Mouse (Mus musculus) frontal cortex, postnatal 36 days (tissue): ENCODE data around the gene Galm.
"Not testable (repeated sequence)": the region's sequence is repeated elsewhere in the genome, so short reads cannot be mapped to it uniquely, and the experiment has no call there.

ENCODE experiments used
- DNase-seq, 2 experiments: peaks; one replicate each; pipeline ENCODE4 v3.0.0; 2022; ENCODE audit warnings: low spot score in 2 of 2

Gene Galm

DNA sequence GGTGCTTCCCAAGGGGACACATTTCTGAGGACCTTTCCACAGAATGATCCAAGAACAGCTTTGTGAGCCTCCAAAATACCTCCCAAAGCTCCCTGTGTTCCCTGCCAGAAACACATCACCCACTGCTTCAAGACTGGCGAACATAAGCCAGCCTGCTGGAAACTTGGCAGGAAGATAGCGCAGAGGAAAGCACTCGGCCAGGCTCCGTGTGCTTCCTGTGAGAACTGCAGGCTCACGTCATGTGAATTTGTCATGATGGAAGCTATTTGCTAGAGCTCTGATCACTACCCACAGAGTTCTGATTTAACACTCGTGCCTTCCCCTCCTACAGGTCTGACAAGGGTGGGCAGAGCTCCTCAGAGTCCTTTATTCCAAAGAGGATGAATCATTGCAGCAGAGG is 38.5 kb downstream of the Galm start:
- peak; percentile 73 to 89 for DNase-seq

- DNase-seq, result peak; percentile 22 to 50
Measured at GRCm38 (mm10) chr17:80166346-80166745, 39.1 kb downstream of the Galm start.

DNA sequence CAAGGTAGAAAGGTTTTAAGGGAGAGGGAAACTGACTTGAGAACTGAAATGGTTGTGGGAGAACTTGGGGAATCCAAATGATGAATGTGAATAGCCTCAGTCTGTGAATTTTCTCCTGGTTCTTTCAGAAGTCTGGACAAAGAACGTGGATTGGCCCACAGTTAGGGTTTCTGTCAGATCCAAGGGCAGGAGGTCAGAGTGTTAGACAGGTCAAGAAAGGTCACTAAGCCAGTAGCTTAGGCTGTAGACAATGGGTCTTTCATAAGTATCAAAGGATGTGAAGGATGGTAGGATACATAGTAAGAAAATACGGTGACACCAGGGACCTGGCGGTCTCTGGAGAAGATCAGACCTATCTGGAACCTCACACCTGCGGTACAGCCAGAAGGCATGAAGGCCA is 40.2 kb downstream of the Galm start:
- no peak for DNase-seq

GRCm38 (mm10) chr17:80167851-80168251 is 40.6 kb downstream of the Galm start:
- peak; percentile 38 to 58 for DNase-seq

DNA sequence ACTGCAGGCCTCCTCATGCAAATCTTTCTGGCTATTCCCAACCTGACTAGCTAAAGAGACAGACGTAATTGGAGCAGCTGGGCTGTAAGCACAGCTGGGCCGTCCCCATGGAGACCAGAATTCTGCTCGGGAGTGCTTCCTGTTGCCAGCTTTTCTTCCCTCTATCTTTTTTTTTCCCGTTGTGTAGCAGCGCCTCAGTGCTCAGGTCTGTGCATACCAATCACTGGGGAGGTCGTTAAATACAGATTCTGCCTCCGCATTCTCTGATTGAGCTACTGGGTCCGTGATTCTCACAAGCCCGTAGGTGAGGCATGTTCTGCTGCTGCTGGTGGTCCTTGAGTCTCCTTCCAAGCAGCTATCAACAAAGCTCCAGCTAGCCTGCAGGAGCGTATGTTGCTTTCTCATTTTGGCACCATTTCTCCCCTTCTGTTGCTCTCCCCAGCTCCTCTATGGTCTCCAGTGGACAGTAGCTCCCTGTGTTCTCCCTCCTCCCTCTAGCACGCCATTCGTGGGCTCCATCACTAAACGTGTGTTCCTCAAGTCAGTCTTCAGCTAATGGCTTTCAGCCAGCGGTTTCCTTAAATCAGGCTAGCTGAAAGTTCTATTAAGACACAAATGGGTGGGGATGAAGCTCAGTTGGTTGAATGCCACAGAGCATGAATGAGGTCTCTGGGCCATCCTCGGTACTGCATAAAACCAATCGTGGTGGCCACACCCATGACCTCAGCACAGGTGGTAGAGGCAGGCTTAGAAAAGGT is 41.3 kb downstream of the Galm start:
- peak; percentile 71 to 80 for DNase-seq

DNA sequence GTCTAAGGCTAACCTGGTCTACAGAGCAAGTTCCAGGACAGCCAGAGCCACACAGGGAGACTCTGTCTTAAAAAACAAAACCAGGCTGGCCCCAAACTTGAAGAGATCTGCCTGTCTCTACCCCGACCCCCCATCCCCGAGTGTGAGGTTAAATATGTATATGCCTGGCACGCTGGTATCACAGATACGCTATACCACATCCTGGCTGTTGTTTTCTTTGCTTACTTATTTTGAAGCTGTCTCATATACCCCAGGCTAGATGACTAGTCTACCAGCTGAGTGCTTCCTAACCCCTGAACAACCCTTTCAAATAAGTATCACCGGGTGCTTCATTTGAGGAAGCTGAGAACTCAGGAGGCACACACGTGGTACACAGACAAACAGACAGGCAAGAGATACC is 42.5 kb downstream of the Galm start:
- no peak for DNase-seq

GRCm38 (mm10) chr17:80170951-80171350 is 43.7 kb downstream of the Galm start:
- no peak for DNase-seq

DNA sequence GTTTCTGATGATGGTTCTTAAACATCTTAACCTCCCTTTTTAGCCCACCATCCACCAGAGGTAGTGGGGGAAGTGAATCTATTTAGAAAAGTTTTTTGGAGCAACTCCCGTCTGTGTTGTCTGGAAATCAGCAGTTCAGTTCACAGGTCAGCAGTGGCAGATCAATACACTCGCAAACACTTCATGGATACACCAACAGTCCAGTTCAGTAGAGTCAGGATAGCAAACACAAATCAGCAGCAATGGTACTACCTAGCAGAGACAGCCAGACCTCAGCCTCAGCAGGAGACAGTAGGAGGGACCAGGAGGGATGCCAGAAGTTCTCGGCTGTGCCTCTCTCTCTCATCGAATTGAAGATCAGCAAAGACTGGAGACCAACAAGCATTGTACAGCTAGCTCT is 44.7 kb downstream of the Galm start:
- no peak for DNase-seq

- DNase-seq, result no peak
Measured at GRCm38 (mm10) chr17:80172761-80173160, 45.5 kb downstream of the Galm start.

DNA sequence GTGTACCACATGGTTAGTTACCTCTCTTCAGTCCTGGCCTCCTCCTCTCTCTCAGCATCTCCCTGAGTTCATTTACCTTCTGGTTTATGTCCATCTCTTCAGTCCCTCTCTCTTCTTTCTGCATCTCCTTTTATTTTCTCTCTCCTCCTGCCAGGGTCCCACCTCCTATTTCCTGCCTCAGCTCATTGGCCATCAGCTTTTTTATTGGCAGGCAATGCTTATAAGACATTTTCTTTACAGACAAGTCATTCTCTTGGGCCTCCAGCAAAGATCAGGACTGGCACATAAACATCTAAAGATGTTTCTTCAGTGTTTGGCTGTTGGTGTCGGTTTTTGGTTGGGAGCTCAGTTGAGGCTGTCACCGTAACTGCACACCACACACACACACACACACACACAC is 46.4 kb downstream of the Galm start:
- no peak for DNase-seq

- DNase-seq, result no peak
Measured at GRCm38 (mm10) chr17:80174146-80174545, 46.9 kb downstream of the Galm start.

GRCm38 (mm10) chr17:80174699-80175385 is 47.6 kb downstream of the Galm start:
- DNase-seq, result no peak

DNA sequence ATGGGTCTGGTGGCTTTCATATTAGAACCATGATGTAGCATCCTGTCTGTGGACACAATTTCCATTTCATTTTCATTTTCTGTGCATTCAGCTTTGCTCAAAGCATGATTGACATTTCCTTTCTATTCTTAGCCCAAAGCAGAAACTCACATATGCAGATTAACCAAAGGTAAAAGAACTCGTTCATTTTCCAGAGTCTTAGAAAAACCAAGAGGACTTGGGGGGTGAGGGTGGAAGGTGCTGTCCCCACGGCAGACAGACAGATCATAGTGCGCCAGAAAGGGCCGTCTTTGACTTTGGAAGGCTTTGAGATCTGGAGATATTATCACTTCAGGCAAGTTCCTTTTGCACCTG is 48.1 kb downstream of the Galm start:
- no peak for DNase-seq

DNA sequence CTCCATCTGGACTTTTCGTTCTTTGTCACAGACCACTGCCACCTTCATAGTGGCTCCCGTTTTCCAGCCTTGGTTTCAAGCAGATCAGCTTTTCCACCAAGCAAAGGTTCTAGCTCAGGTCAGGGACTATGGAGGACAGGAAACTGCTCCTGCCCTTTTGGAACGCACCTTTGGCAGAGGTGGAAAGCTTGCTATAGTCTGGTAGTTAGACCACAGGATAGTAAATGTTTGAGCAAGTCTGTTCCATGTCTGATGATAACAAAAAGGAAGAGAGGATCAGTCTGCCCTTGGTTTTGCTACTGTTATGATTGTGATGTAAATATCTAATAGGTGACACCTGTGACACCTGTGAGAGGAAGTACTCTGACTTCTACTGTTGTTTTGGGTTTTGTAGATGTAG is 48.7 kb downstream of the Galm start:
- no peak for DNase-seq

DNA sequence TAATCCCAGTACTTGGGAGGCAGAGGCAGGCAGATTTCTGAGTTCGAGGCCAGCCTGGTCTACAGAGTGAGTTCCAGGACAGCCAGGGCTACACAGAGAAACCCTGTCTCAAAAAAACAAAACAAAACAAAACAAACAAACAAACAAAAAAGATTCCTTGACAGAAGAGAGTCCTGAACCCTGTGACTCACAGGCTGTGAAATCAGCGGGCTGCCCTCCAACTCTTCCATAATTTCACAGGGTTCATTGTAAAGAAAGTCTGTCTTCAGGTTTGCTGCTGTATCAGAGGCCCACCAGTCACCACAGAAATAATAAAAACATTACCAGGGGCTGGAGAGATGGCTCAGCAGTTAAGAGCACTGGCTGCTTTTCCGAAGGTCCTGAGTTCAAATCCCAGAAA is 51.6 kb downstream of the Galm start:
- DNase-seq, result not testable (repeated sequence)

GRCm38 (mm10) chr17:80179959-80180358 is 52.7 kb downstream of the Galm start:
- peak; percentile 63 to 81 for DNase-seq

DNA sequence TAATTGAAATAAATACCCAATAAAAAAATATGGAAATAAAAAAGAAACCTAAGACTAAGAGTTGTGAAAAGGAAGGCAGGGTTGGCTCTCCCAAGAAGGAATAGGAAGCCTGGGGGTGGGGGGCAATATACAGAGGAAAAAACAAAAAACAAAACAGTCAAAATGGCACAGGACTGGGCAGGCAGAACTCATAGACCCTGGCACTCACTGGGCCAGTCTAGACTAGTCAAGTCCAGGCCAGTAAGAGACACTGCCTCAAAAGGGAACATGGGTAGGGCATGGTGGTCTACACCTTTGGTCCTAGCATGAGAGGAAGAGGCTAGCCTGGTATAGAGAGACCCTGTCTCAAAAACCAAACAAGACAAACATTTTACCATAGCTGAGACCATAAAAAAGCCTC is 53.2 kb downstream of the Galm start:
- no peak for DNase-seq

DNA sequence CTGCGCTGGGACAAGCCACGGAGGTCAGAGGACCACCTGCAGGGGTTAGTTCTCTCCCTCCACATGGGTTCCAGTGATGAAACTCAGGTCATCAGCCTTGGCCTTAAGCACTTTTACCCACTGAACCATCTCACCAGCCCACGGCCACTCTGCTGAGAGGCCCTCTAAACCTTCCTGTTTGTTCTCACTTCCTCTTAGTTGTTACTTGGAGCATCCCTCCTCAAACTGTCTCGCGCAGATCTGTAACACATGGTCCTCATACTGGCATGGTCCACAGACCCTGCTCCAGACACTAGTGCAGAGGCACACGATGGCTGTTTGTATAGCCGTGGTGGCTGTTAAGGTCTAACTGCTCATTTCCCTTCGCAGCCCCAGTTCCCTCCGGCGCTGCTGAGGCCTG is 56.3 kb downstream of the Galm start:
- DNase-seq, result no peak

- peak in 1 of 2 experiments; percentile 15 for DNase-seq
Measured at GRCm38 (mm10) chr17:80193075-80193474, 65.8 kb downstream of the Galm start.

GRCm38 (mm10) chr17:80199160-80199778 is 72.0 kb downstream of the Galm start:
- DNase-seq, result no peak

DNA sequence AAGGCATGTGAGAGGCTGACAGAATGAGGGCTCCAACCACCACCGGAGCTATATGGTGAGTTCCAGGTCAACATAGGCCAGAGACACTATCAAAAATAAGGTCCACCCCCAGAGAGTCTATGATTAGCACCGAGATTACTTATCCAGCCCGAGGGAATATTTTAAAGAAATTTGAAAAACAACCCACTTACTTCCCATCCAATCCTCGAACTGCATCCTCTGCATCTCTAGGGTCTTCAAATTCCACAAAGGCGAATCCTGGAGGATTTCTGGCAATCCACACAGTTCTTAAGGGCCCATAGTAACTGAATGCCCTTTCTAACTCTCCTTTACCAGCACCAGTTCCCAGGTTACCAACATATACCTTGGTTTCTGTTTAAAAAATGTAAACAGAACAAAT is 78.4 kb downstream of the Galm start:
- DNase-seq, result no peak

DNA sequence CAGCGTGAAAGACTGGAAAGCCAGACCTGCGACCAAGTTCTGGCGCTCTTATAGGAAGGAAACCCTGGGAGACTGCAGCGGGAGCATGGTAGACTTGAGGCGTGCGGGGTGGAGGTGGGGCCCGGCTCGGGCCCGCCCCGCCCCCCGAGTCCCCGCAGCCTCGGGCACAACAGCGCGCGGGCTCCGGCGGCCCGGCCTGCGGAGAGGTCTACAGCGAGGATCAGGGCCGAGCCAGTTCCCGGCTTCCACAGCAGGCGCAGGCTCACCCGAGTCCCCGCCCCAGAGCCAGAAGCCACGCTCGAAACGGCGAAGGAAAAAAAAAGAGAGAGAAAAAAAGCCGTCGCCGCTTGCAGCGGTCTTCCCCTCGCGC is 79.0 kb downstream of the Galm start:
- DNase-seq, result no peak
